Mouse (Mus musculus) gastrocnemius, adult 8-10 months (tissue): ENCODE data around the gene St6gal1. TPM values are rescaled to one million over a fixed set of nuclear protein-coding genes. Genes with fewer than 3 reads are reported as not detected.
A peak's percentile ranks its signal among the peaks of the same experiment; 100 is the strongest.

Source experiments
- DNase-seq, 2 experiments: peaks; one replicate each; pipeline ENCODE4 v3.0.0; 2022; ENCODE audit warnings: low spot score in 2 of 2
- total RNA-seq, 4 experiments: library from RNA; stranded (reverse); gene quantifications; 2 replicates each; pipeline ENCODE4 v1.2.4; 2022

St6gal1 gene
- total RNA-seq, 4 experiments from 2014 or later, result 1.6 to 4.1 (median 3.4) TPM

GRCm38 (mm10) chr16:23271746-23272520 lies 47.4 kb downstream of the St6gal1 start:
- no peak for DNase-seq

GRCm38 (mm10) chr16:23272521-23273230 lies 48.1 kb downstream of the St6gal1 start:
- DNase-seq, result no peak

- no peak for DNase-seq
These were observed 49.5 kb downstream of the St6gal1 start for GRCm38 (mm10) chr16:23274005-23274404.

- no peak for DNase-seq
These were observed 50.2 kb downstream of the St6gal1 start for GRCm38 (mm10) chr16:23274606-23275310.

- no peak for DNase-seq
These were observed 51.1 kb downstream of the St6gal1 start for GRCm38 (mm10) chr16:23275661-23276060.

GRCm38 (mm10) chr16:23279879-23280741 lies 55.6 kb downstream of the St6gal1 start:
- DNase-seq, result no peak

GRCm38 (mm10) chr16:23280742-23281090 lies 56.2 kb downstream of the St6gal1 start:
- no peak for DNase-seq

GRCm38 (mm10) chr16:23282241-23282640 lies 57.7 kb downstream of the St6gal1 start:
- no peak for DNase-seq

- no peak for DNase-seq
These were observed 58.4 kb downstream of the St6gal1 start for GRCm38 (mm10) chr16:23282941-23283340.

- DNase-seq, result no peak
These were observed 59.1 kb downstream of the St6gal1 start for GRCm38 (mm10) chr16:23283677-23284076.

GRCm38 (mm10) chr16:23284470-23285394 lies 60.2 kb downstream of the St6gal1 start:
- no peak for DNase-seq

GRCm38 (mm10) chr16:23286380-23287097 lies 62.0 kb downstream of the St6gal1 start:
- DNase-seq, result no peak

- no peak for DNase-seq
These were observed 62.9 kb downstream of the St6gal1 start for GRCm38 (mm10) chr16:23287312-23288040.

- no peak for DNase-seq
These were observed 63.6 kb downstream of the St6gal1 start for GRCm38 (mm10) chr16:23288103-23288502.

- no peak for DNase-seq
These were observed 64.9 kb downstream of the St6gal1 start for GRCm38 (mm10) chr16:23289424-23289823.

GRCm38 (mm10) chr16:23290171-23290570 lies 65.6 kb downstream of the St6gal1 start:
- no peak for DNase-seq

GRCm38 (mm10) chr16:23291521-23291920 lies 67.0 kb downstream of the St6gal1 start:
- DNase-seq, result peak; percentile 58 to 65

GRCm38 (mm10) chr16:23294236-23294635 lies 69.7 kb downstream of the St6gal1 start:
- no peak for DNase-seq

GRCm38 (mm10) chr16:23294747-23295146 lies 70.2 kb downstream of the St6gal1 start:
- no peak for DNase-seq
